Mouse (Mus musculus) 3134 (cell line): ENCODE results near the gene Os9.
"Not testable (repeated sequence)": the region's sequence is repeated elsewhere in the genome, so short reads cannot be mapped to it uniquely, and the experiment has no call there.

Source experiments
- DNase-seq: peaks from one replicate; pipeline ENCODE4 v3.0.0-alpha.2; 2011; ENCODE audit warnings: low spot score; ENCODE audit not compliant: insufficient read length; ENCODE audit errors: extremely low read depth

The Os9 gene

DNA sequence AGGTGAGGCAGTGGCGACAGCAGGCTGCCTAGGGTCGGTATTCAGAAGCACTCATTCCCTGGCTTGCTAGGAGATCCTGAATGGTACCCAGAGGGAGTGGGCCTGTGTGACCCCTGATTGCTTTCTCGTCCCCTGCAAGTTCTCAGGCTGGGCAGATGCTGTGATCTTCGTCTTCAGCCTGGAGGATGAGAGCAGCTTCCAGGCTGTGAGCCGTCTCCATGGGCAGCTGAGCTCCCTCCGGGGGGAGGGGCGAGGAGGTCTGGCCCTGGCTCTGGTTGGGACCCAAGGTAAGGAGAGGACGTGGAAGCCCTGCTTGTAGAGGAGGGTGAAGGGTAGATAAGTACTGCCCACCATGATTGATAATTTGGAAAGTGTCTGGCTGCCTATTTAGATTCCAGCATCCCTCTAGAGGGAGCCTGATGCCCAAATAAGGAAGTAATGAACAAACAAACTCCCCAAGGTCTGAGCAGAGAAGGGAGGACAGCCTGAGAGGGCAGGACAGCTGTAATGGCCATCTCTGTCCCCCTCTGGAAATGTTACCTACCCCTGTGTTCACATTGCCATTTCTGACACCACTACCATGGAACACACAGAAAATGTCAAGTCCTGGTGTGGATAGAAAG, 37.5 kb downstream of the Os9 start:
- no peak for DNase-seq

- no peak for DNase-seq
Measured at GRCm38 (mm10) chr10:127081996-127082620, 38.8 kb downstream of the Os9 start.

DNA sequence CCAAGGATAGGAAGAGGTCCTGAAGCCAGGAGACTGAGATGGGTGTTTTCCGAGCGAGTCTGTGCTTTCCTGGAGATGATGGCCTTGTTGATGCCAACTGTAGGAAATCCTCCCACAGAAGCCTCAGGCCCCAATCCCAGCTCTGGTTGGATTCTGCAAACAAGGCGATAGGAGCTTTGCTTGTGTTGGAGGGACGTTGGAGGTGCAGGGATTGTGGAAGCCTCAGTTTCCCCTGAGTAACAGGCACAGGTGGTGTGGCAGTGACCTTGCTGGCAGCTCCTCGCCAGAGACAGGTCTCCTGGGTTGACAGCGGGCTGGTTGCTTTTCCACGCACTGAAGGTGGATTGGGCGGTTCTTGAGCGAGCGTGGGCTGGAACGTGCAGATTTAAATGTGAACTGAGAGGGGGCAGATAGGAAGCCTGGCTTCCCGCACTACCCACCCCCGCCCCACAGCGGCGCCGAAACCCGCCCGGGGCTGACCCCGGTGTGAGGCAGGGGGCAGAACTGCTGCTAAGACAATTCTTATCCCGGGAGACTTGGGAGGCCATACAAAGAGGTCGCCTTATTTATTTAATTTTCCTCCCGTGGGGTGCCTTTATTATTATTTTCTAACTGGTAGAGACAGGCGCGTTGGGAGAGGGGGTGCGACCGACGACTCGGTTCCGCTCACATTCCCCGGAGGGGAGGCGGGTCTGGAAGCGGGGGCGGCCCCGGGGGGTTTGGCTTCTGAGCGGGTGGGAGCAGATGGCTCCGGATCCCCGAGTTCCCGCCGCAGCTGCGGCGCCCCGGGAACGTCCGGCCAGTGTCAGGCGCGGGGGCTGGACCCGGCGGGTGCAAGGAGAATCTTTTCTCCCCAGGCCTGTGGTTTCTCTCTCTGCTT, 39.8 kb downstream of the Os9 start:
- DNase-seq = no peak

DNA sequence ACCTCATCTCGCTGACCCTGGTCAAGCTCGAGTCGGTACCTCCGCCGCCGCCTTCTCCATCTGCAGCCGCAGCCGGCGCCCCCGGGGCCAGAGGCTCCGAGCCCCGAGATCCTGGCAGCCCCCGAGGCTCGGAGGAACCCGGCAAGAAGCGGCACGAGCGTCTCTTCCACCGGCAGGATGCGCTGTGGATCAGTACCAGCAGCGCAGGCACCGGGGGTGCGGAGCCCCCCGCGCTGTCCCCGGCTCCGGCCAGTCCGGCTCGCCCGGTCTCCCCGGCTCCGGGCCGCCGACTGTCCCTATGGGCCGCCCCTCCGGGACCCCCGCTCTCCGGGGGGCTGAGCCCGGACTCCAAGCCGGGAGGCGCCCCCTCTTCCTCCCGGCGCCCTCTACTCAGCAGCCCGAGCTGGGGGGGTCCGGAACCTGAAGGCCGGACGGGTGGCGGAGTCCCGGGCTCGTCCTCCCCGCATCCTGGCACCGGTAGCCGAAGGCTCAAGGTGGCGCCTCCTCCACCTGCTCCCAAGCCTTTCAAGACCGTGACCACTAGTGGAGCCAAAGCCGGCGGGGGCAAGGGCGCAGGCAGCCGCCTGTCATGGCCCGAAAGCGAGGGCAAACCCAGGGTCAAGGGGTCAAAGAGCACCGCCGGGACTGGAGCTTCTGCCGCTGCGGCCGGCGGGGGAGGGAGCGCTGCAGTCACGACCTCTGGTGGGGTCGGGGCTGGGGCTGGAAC, 41.1 kb downstream of the Os9 start:
- DNase-seq = no peak

- no peak for DNase-seq
Measured at GRCm38 (mm10) chr10:127078677-127079575, 42.0 kb downstream of the Os9 start.

DNA sequence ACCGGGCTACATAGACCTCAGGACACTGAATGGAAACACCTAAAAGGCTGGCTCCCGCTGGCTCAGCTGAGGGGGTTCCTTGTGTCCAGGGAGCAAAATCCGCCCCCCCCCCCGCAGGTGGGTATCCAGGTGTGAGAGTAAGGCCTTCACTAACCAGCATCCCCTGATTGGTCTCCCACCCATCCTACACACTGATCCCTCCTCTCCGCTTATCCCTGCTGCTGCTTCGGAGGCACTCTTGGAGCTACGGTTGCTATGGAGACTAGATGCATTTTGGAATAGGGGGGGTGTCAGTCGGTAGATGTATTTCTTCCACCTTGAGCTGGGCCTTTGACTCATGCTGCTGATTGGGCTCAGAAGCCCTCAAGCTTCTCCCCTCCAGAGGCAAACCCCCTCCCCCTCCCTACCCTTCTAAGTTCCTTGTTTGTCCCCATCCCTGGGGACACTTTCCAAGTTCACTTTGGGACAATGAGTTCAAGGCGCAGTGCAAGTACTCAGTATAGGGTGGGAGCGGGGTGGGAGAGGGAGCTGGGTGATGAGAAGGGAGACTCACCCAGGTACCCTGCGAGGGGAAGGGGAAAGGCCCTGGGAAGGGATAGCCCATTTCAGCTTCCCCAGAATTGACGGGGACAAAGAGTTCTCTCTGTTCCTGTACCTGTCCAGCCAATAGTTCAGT, 42.8 kb downstream of the Os9 start:
- DNase-seq = no peak

DNA sequence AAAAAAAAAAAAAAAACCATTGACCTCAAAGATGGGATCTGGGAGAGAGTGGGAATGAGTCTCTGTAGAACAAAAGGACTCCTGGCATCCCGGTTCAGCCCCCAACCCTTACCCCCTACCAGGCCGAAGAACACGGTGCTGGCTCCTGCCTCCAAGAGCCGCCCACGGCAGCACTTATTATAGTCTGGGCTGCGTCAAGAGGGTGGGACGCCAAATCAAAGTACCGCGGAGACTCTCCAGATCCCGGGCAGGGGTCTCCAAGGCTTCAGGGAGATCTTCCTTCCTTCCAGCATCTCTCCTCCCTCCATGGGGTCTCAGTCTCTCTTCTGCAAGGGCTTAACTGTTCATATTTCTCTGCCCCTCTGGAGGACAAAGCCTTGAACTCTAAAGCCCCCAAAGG, 43.4 kb downstream of the Os9 start:
- no peak for DNase-seq

DNA sequence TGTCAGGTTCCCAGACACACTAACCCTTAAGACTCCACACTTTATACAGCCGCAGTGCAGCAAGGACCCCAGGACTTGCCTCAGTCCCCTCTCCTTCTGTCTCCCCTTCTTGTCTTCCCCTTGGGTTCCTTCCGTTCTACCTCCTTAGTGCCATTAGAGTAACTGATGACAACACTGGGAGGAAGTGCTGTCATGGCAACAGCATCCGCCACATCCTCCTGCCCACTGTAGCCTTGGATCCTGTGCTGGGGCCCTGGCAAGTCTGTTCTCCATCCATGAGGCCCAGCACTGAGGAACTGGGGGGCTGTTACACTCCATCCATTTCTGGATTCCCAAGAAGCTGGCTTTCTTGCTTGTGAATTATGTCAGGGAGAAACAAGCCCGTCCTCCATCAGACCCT, 44.8 kb downstream of the Os9 start:
- no peak for DNase-seq

DNA sequence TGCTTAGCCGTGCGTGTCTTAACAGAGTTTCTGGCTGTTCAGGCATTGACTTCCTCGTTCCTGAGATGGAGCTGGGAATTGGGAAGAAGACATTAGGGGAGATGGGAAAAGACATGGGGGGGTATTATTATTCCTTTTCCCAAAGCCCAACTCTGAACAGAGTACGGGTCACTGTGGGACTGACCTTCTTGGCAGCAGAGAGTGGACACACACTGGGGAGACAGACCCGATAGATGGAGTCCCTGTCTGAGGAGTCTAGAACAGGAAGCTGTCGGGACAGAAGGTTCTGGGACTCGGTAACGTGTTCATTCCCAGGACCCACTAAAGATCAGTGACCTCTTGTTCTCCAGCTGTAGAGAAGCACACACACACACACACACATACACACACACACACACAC, 45.3 kb downstream of the Os9 start:
- DNase-seq = no peak

DNA sequence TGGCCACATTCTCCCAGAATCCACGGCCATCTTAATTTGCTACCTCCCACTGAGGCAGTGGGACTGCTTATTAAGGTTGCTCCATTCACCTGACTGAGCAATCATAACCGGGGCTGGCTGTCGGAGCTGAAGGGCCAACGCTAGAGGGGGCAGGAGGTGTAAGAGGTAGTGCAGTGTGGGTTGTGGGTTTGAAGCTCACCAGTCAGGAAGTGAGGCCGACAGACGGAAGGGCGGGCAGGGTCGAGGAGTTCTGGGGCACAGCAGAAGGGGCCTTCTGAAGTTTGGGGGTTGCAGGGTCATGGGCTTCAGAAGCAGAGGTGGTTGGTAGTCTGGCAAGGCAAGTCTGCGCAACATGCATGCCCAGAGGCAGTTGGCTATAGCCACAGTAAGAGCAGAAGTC, 45.9 kb downstream of the Os9 start, which contains the start of gene Agap2:
Gene Agap2, plus strand, starts transcription at position 205 of the 400 bp plus-strand sequence.
- no peak for DNase-seq

GRCm38 (mm10) chr10:127073981-127074380, 47.0 kb downstream of the Os9 start:
- no peak for DNase-seq

- not testable (repeated sequence) for DNase-seq
Measured at GRCm38 (mm10) chr10:127072969-127073368, 48.0 kb downstream of the Os9 start.

DNA sequence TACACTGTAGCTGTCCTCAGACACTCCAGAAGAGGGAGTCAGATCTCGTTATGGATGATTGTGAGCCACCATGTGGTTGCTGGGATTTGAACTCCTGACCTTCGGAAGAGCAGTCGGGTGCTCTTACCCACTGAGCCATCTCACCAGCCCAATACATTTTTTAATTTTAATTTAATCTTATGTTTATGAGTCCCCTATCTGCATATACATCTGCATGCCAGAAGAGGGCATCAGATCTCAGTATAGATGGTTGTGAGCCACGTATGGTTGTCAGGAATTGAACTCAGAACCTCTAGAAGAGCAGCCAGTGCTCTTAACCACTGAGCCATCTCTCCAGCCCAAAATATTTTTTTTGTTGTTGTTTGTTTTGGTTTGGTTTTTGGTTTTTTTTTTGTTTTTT, 48.7 kb downstream of the Os9 start:
- DNase-seq = not testable (repeated sequence)

DNA sequence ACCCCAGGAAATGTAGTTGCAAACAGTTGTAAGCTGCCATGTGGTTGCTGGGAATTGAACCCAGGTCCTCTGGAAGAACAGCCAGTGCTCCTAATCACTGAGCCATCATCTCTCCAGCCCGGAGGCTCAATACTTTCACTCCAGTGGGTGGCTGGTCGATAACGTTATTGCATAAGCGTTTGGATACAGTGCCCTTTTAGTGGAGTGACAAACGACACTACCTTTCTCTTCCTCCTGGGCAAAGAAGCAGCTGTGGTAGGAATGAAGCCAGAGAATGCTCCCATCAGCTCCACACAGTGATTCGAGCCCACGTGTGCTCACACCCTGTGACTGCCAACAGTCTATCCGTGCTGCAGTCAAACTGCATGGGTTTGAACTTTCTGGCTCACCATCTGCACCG, 49.7 kb downstream of the Os9 start:
- DNase-seq = no peak

- DNase-seq = peak; percentile 82
Measured at GRCm38 (mm10) chr10:127070190-127071121, 50.5 kb downstream of the Os9 start, which contains the start of gene Tspan31. Gene Tspan31 (minus strand): TSS chr10:127070264.

DNA sequence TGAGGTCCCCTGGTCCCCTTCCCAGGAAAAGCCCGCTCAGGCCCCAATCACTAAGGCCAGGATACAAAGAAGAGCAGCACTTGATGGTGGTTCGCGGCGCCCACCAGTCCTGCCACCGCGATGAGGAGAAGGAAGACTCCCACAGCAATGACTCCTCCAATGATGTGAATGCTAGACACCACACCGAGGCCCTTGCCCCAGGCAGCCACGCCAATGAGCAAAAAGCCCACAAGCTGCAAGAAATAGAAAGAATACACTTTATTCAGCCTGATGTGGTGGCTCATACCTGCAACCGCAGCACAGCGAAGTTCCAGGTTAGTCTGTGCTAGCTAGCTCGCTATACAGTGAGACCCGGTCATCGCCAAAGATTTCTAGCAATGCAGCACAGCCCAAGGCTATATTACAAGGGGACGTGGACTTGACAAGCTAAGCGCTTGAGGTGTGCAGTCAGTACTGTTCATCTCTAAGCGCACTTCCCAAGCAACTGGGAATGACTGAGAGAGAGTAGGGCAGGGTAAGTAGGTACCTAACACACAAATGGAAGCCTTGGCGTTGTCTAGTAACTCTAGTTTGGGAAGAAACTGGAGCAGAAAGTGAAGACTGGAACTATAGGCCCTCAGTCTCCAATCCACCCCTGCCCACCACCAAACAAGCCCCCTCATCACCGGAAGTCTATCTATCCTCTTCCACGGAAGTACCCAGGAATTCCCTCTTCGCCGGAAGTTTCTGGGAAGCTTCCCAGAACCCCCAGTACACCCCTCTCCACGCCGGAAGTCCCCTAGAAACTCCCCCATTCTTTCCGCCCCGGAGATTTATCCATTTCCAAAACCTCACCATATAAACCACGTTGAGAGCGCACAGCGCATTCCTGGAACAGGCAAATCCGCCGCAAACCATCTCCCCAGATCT, 51.4 kb downstream of the Os9 start:
- peak; percentile 54 for DNase-seq

DNA sequence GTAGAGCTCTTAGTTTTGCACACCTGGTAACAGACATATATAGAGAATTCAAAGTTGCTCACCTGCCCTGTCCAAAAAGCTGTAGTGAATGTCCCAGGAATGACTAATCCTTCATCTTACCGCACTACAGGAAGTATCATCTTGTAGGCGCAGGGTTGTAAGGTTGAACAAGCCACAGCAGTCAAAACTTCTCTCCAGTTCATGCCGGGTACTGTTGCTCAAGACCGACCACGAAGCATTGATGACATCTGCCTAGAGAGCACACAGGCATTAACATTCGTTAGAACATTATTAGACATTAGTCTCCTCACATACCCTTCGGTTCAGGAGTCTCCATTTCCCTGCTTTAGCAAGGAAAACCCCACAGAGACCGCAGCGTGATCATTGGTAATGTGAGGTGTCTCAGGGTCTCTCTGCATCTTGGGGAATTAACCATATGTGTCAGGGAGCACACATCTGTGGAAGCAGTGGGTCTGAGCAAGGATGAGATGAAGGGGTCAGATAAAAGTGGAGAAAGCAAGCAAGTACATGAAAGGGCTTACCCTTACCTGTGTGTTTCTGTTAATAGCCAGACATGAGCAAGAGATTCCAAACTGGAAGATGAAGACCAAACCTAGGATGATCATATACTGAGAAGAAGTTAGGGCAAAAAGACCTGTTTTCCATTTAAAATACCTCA, 52.4 kb downstream of the Os9 start:
- DNase-seq = no peak
